Mouse (Mus musculus) liver, embryonic 13.5 days (tissue): ENCODE measurements at regions not wholly inside any gene's neighbourhood (a gene's known extent, or its start where the extent isn't known, plus 50 kb on each side); places are given as distances from the start of the nearest gene placed in this dataset.

ENCODE experiments used
- ATAC-seq: fragments of 200-750 bp; cut with Nextera tagmentation; 2 replicates; pipeline ENCODE4 v1.8.0; 2017; ENCODE audit warnings: low read depth, mild to moderate bottlenecking, moderate number of reproducible peaks, moderate library complexity
- DNase-seq: peaks from one replicate; pipeline ENCODE4 v3.0.0; 2022
- H3K27ac ChIP-seq: fragments of 300-500 bp; sonication (generic); 2 replicates; pipeline ENCODE4 v1.5.1; 2015; ENCODE audit warnings: moderate library complexity, mild to moderate bottlenecking, inconsistent platforms
- H3K27me3 ChIP-seq: fragments of 300-500 bp; sonication (generic); 2 replicates; pipeline ENCODE4 v1.6.1; 2015; ENCODE audit warnings: mild to moderate bottlenecking, inconsistent platforms
- H3K36me3 ChIP-seq: fragments of 300-500 bp; sonication (generic); 2 replicates; pipeline ENCODE4 v1.6.1; 2015; ENCODE audit warnings: mild to moderate bottlenecking, inconsistent platforms
- H3K4me1 ChIP-seq: fragments of 300-500 bp; sonication (generic); replicated peaks from 2 replicates; pipeline ENCODE4 v1.6.1; 2015; ENCODE audit warnings: inconsistent platforms
- H3K4me2 ChIP-seq: fragments of 300-500 bp; sonication (generic); 2 replicates; pipeline ENCODE4 v1.6.1; 2015; ENCODE audit warnings: inconsistent platforms, mild to moderate bottlenecking, moderate library complexity
- H3K4me3 ChIP-seq: fragments of 300-500 bp; sonication (generic); replicated peaks from 2 replicates; pipeline ENCODE4 v1.5.1; 2015; ENCODE audit warnings: mild to moderate bottlenecking, inconsistent platforms
- H3K9ac ChIP-seq: fragments of 300-500 bp; sonication (generic); 2 replicates; pipeline ENCODE4 v1.6.1; 2015; ENCODE audit warnings: mild to moderate bottlenecking, inconsistent platforms
- H3K9me3 ChIP-seq: fragments of 300-500 bp; sonication (generic); replicated peaks from 2 replicates; pipeline ENCODE4 v1.6.1; 2016; ENCODE audit warnings: inconsistent platforms
- WGBS: fragments of 180-500 bp; shearing (Covaris S2); methylation state at CpG from one replicate; pipeline ENCODE4 v1.1.7; 2015; ENCODE audit not compliant: insufficient replicate concordance; 5-methylcytosine and 5-hydroxymethylcytosine counted together

- Histone ChIP-seq H3K4me2 (no peak overlapping the region), H3K9me3 (no peaks in the 10 kb centered on the region), H3K4me3 (no peak overlapping the region), H3K27ac (no peak overlapping the region), H3K36me3 (no peaks in the 10 kb centered on the region), H3K27me3 (no peaks in the 10 kb centered on the region), H3K4me1 (no peaks in the 10 kb centered on the region), H3K9ac (no peak overlapping the region)
- ATAC-seq (no peak), DNase-seq (no peak)
- WGBS = 72% methylated on average over 3 of the region's 3 CpGs
Observed at GRCm38 (mm10) chr5:129430330-129430729, 70.7 kb upstream of the Sfswap start.

- no peaks in the 10 kb centered on the region for H3K9me3 ChIP-seq
- DNase-seq (no peak), ATAC-seq (no peak)
- H3K36me3 ChIP-seq = no peaks in the 10 kb centered on the region
- H3K27ac ChIP-seq = no peak overlapping the region
- H3K9ac ChIP-seq = no peak overlapping the region
- no peak overlapping the region for H3K4me3 ChIP-seq
- H3K27me3 ChIP-seq = no peaks in the 10 kb centered on the region
- WGBS = 45% methylated on average over 7 of the region's 7 CpGs
- no peak overlapping the region for H3K4me2 ChIP-seq
- no peaks in the 10 kb centered on the region for H3K4me1 ChIP-seq
Observed at GRCm38 (mm10) chr5:129449931-129450573, 51.0 kb upstream of the Sfswap start.
